ENCODE assay signal across 36 mouse cellular contexts in the genomic region with DNA sequence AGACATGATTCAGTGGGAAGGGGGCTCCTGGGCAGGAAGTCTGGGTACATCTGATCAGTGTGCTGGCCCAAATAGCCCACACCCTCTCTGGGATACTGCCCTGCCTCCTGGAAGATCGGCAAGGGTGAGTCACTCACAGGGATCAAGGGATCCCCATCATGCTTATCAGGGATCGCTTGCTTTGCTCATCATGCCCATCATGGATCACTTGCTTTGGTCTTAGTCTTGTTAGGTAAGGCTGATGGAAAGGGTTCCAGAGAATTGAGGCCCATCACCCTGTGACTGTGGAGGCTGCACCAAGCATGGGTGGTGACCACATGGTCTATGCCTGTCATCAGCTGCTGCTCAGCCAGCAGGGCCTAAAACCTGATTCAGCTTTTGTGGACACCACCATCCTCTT. TPM values are rescaled to one million over a fixed set of nuclear protein-coding genes. Genes with fewer than 3 reads are reported as not detected.
A peak's percentile ranks its signal among the peaks of the same experiment; 100 is the strongest.
DNase-seq lines count a peak whose midpoint lies in the region; ATAC-seq and TF ChIP-seq lines count a peak whose summit lies in the region.
"Had no signal": no experiment of that assay in that cellular context is flagged by ENCODE, and none has a peak within 500 bp of the region (broad histone marks: within the 10 kb centered on the region; RNA-seq: fewer than 3 reads in every experiment).

No protein-coding gene starts in this region.

- H3K9me3 ChIP-seq in limb, embryonic 15.5 days, result no peaks in the 10 kb centered on the region
- H3K9me3 ChIP-seq in limb, embryonic 10.5 days (replicated peaks), result no peaks in the 10 kb centered on the region
- H3K9me3 ChIP-seq: embryonic facial prominence, embryonic 13.5 days; forebrain, embryonic 10.5 days; heart, embryonic 15.5 days; liver, embryonic 13.5 days; midbrain, embryonic 15.5 days had no signal

- no peak overlapping the region for H3K4me3 ChIP-seq in gastrocnemius, adult 2 months
- no peak overlapping the region for H3K4me3 ChIP-seq in limb, embryonic 15.5 days
- no peak overlapping the region for H3K4me3 ChIP-seq in limb, embryonic 10.5 days
- H3K4me3 ChIP-seq: embryonic facial prominence, embryonic 13.5 days; forebrain, embryonic 10.5 days; heart, embryonic 15.5 days; liver, embryonic 13.5 days; midbrain, embryonic 15.5 days had no signal

- H3K9ac ChIP-seq in limb, embryonic 15.5 days, result no peak overlapping the region
- H3K9ac ChIP-seq: embryonic facial prominence, embryonic 13.5 days; heart, embryonic 15.5 days; liver, embryonic 13.5 days; midbrain, embryonic 15.5 days had no signal

- WGBS in limb, embryonic 15.5 days, result 65% methylated on average over 2 of the region's 2 CpGs
- 70% methylated on average over 2 of the region's 2 CpGs for WGBS in limb, embryonic 10.5 days

- TF ChIP-seq CTCF in gastrocnemius, adult 2 months (IDR thresholded peaks at IDR 0.05), result no peak

- H3K27me3 ChIP-seq in limb, embryonic 15.5 days, result no peaks in the 10 kb centered on the region
- H3K27me3 ChIP-seq in limb, embryonic 10.5 days (ENCODE audit: low read depth, poor library complexity, severe bottlenecking), result no peaks in the 10 kb centered on the region
- H3K27me3 ChIP-seq: embryonic facial prominence, embryonic 13.5 days; heart, embryonic 15.5 days; liver, embryonic 13.5 days; midbrain, embryonic 15.5 days had no signal

- no peak overlapping the region for H3K4me2 ChIP-seq in limb, embryonic 15.5 days
- H3K4me2 ChIP-seq: embryonic facial prominence, embryonic 13.5 days; heart, embryonic 15.5 days; liver, embryonic 13.5 days; midbrain, embryonic 15.5 days had no signal

- H3K27ac ChIP-seq in gastrocnemius, adult 2 months, result peak overlapping the region; percentile 79; the same call in 1 of the 2 replicates
- peak overlapping the region; percentile 79; the same call in 1 of the 2 replicates for H3K27ac ChIP-seq in limb, embryonic 15.5 days
- no peak overlapping the region for H3K27ac ChIP-seq in limb, embryonic 10.5 days
- H3K27ac ChIP-seq: embryonic facial prominence, embryonic 13.5 days; forebrain, embryonic 10.5 days; heart, embryonic 15.5 days; liver, embryonic 13.5 days; midbrain, embryonic 15.5 days had no signal

- 0 out of 2 replicates have a peak, but pooled peaks cover 3% of the 10 kb centered on the region for H3K36me3 ChIP-seq in limb, embryonic 15.5 days
- H3K36me3 ChIP-seq in limb, embryonic 10.5 days, result no peaks in the 10 kb centered on the region
- H3K36me3 ChIP-seq: embryonic facial prominence, embryonic 13.5 days; forebrain, embryonic 10.5 days; heart, embryonic 15.5 days; liver, embryonic 13.5 days; midbrain, embryonic 15.5 days had no signal

- ATAC-seq in limb, embryonic 15.5 days (ENCODE audit: insufficient number of reproducible peaks, low FRiP score, low TSS enrichment, low read depth), result no peak
- ATAC-seq: forebrain, embryonic 16.5 days; midbrain, embryonic 15.5 days had no signal

- peaks cover 34% of the 10 kb centered on the region for H3K4me1 ChIP-seq in limb, embryonic 15.5 days
- no peaks in the 10 kb centered on the region for H3K4me1 ChIP-seq in limb, embryonic 10.5 days
- H3K4me1 ChIP-seq: forebrain, embryonic 10.5 days; heart, embryonic 15.5 days; liver, embryonic 13.5 days; midbrain, embryonic 15.5 days had no signal

- peak; percentile 41 for DNase-seq in gastrocnemius, adult 2 months
- no peak for DNase-seq in gastrocnemius, postnatal 36 days
- no peak for DNase-seq in limb, embryonic 10.5 days (ENCODE audit: low spot score)
- DNase-seq in Muller cell, postnatal 12 days (ENCODE audit: inconsistent ontology term), result peak; percentile 13
- DNase-seq in lung, adult 18-20 months, result no peak
- DNase-seq in left cerebral cortex, adult 11 months (ENCODE audit: low spot score), result no peak
- DNase-seq: adrenal gland, postnatal 10 days; B cell, adult 2 months; cerebellum, adult 18-20 months; cerebellum, postnatal 10 days; kidney, adult 11 months; kidney, postnatal 14 days; liver, embryonic 13.5 days; lung, adult 2 months; lung, postnatal 14 days; right cerebral cortex, adult 18-20 months; spleen, adult 18-20 months; thymus, postnatal 14 days had no signal

- intact Hi-C loops in gastrocnemius, adult 2 months (cut with DNase I), result no loop called here
- intact Hi-C loops in gastrocnemius, postnatal 36 days (cut with DNase I), result no loop called here

RNA-seq across cellular contexts. Expression of a gene that starts 21.6 kb away (rescaled TPM):
- 10 to 100 TPM; 14.9 to 16.7 TPM for total RNA-seq in gastrocnemius, adult 2 months (2021)
- total RNA-seq in gastrocnemius, postnatal 36 days (2021), result 10 to 100 TPM; 10.4 to 11.8 TPM
- polyA plus RNA-seq in limb, embryonic 15.5 days (2015; fragmentation: Nextera tagmentation; extraction: Ambion mirVana), result 20.5 and 20.7 TPM in 2 replicates
- 11.5 and 12.5 TPM in 2 replicates for polyA plus RNA-seq in limb, embryonic 10.5 days (2016; fragmentation: Nextera tagmentation; extraction: Ambion mirVana)
- total RNA-seq: neutrophil, adult 5-6 weeks had no signal

RNA-seq across cellular contexts. Expression of a gene that starts 24.5 kb away (rescaled TPM):
- 1 to 10 TPM in 1 of 2 experiments, under 1 TPM in 1; 0.97 to 1.6 TPM for total RNA-seq in gastrocnemius, adult 2 months (2021)
- total RNA-seq in gastrocnemius, postnatal 36 days (2021), result 1 to 10 TPM; 1.3 to 1.4 TPM
- polyA plus RNA-seq in limb, embryonic 15.5 days (2015; fragmentation: Nextera tagmentation; extraction: Ambion mirVana), result 7.6 and 10.0 TPM in 2 replicates
- polyA plus RNA-seq in limb, embryonic 10.5 days (2016; fragmentation: Nextera tagmentation; extraction: Ambion mirVana), result 0.40 and 0.65 TPM in 2 replicates
- total RNA-seq: common myeloid progenitor, adult 5-6 weeks; neutrophil, adult 5-6 weeks had no signal

RNA-seq across cellular contexts. Expression of a gene that starts 59.2 kb away (rescaled TPM):
- total RNA-seq in gastrocnemius, adult 2 months (2021), result not detected
- not detected for total RNA-seq in gastrocnemius, postnatal 36 days (2021)
- polyA plus RNA-seq in limb, embryonic 15.5 days (2015; fragmentation: Nextera tagmentation; extraction: Ambion mirVana), result not detected in 2 replicates
- polyA plus RNA-seq in limb, embryonic 10.5 days (2016; fragmentation: Nextera tagmentation; extraction: Ambion mirVana), result not detected in 2 replicates
- total RNA-seq: common myeloid progenitor, adult 5-6 weeks; gastrocnemius, adult 8-10 months; heart, postnatal 25 days; layer of hippocampus, postnatal 14 days; left cerebral cortex, adult 8-10 months; left cerebral cortex, postnatal 36 days; neutrophil, adult 5-6 weeks had no signal
- polyA plus RNA-seq: brain, embryonic 14.5 days; embryonic facial prominence, embryonic 13.5 days; forebrain, embryonic 10.5 days; forebrain, embryonic 16.5 days; heart, embryonic 15.5 days; hindbrain, embryonic 11.5 days; kidney, embryonic 14.5 days; limb, embryonic 14.5 days; midbrain, embryonic 15.5 days; neural tube, embryonic 11.5 days had no signal

Comparison
In these comparisons a context has a peak if more than half of its experiments do, and no peak if none do; other contexts are left out.
1. DNase-seq: peak in gastrocnemius, adult 2 months (single experiment) and Muller cell, postnatal 12 days (single experiment); none in gastrocnemius, postnatal 36 days (0 of 2), limb, embryonic 10.5 days (single experiment), lung, adult 18-20 months (0 of 2) and left cerebral cortex, adult 11 months (single experiment).